Mouse (Mus musculus) liver, adult 2 months (tissue): ENCODE data around the gene Ddo.

Source experiments
- CTCF ChIP-seq: fragments of 200-500 bp; IDR thresholded peaks from 2 replicates; pipeline ENCODE4 v1.5.1; 2011; ENCODE audit warnings: low read depth, low read length, control low read depth
- POLR2A ChIP-seq: fragments of 200-500 bp; IDR thresholded peaks from 2 replicates; pipeline ENCODE4 v1.6.1; 2011; ENCODE audit warnings: low read length, control low read depth; ENCODE audit not compliant: insufficient read depth; ENCODE audit errors: extremely low read depth

DNA sequence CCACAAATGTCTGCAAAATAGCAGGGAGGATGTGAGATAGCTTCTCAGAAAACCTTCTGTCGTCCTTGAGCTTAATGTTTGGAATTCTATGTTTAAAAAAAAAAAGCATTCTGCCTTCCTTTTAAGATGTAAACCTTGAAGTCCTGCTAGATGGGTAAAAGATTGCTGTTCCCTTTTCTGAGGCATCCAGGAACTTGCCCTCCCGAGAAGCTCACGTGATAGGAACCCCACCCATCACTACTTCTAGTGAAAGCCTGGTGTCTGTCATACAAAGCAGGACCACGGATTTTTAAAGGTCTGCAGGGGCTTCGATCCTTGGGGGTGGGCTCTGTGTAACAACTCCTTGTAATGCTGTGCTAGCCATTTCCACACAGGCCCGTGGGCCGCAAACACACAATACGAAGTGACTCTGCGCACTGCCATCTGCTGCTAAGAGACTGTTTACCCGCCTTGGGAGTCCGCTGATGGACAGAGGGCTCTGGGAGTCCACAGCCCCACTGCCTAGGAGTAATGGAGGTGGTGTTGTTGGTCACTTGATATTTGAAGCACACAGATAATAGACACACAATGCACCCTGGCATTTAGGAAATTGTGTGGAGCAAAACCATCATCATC, 96.6 kb downstream of the Ddo start:
- no peak for TF ChIP-seq CTCF
- TF ChIP-seq POLR2A = no peak
